Mouse (Mus musculus): ENCODE results near the gene Nek1.

GRCm38 (mm10) chr8:61171546-61171945 lies 178.6 kb downstream of the Nek1 start:
- no peak for TF ChIP-seq CTCF (IDR thresholded peaks at IDR 0.05; ENCODE audit: borderline replicate concordance, insufficient read depth, low read length)
- TF ChIP-seq POLR2A (IDR thresholded peaks at IDR 0.05; ENCODE audit: low read depth, low read length) = no peak

Measured in embryonic fibroblast, embryonic 13.5 days (primary cell).